Mouse (Mus musculus) thymus, adult 2 months (tissue): ENCODE results near the gene Tex26.

Source experiments
- CTCF ChIP-seq: fragments of 200-500 bp; IDR thresholded peaks from 2 replicates; pipeline ENCODE4 v1.5.1; 2012; ENCODE audit warnings: mild to moderate bottlenecking, control low read depth, low read length, moderate library complexity, borderline replicate concordance; ENCODE audit not compliant: control insufficient read depth, poor library complexity, insufficient read depth; ENCODE audit errors: extremely low read depth
- POLR2A ChIP-seq: fragments of 200-500 bp; IDR thresholded peaks from 2 replicates; pipeline ENCODE4 v1.6.1; 2012; ENCODE audit warnings: mild to moderate bottlenecking, low read length, control low read depth, moderate library complexity; ENCODE audit not compliant: control insufficient read depth, poor library complexity, insufficient read depth; ENCODE audit errors: extremely low read depth

DNA sequence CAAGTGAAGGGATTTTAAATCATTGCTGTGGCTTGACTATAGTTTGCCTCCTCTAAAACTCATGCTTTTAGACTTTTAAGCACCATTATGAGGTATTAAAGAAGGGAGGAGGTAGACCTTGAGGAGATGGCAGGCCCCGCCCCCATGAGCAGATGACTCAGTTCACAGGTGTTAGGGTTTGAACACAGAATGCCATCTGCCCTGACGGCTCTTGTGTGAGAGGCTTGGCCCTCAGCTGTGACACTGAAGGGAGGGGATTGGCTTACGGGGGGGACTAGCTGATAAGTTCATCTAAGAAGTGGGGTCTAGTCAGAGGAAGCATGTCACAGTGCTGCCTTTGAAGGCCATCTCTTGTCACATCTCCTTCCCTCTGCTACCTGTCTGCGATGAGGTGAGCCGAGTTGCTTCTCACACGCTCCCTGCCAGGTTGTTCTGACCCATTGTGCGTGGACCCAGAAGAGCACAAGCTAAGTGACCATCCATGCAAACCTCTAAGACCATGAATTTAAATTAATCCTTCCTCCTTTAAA, 37.9 kb upstream of the Tex26 start:
- TF ChIP-seq CTCF (no peak), POLR2A (no peak)
